Mouse (Mus musculus): ENCODE data around the gene Aldh8a1. TPM values are rescaled to one million over a fixed set of nuclear protein-coding genes. Genes with fewer than 3 reads are reported as not detected.

The Aldh8a1 gene
- polyA plus RNA-seq, 1 experiment from 2014 or later: 0.15 TPM

GRCm38 (mm10) chr10:21349449-21349848 lies 27.6 kb upstream of the Aldh8a1 start:
- no peak for ATAC-seq
- Histone ChIP-seq H3K27ac (ENCODE audit: low read depth, low read length) (no peak overlapping the region), H3K27me3 (replicated peaks; ENCODE audit: control insufficient read depth, insufficient read depth, low read length) (no peaks in the 10 kb centered on the region), H3K36me3 (ENCODE audit: control insufficient read depth, insufficient read depth, low read length) (peaks cover 26% of the 10 kb centered on the region), H3K4me1 (ENCODE audit: control insufficient read depth, insufficient read depth, low read depth, low read length) (no peaks in the 10 kb centered on the region), H3K9me3 (ENCODE audit: control insufficient read depth, low read length) (no peaks in the 10 kb centered on the region), H3K9ac (ENCODE audit: low read depth, low read length) (no peak overlapping the region), H3K4me3 (ENCODE audit: low read length) (no peak overlapping the region), H3K4me2 (ENCODE audit: low read length) (no peak overlapping the region)
- 93% methylated on average over 5 of the region's 5 CpGs for WGBS

GRCm38 (mm10) chr10:21349946-21350345 lies 27.1 kb upstream of the Aldh8a1 start:
- ATAC-seq: no peak
- Histone ChIP-seq H3K27ac (ENCODE audit: low read depth, low read length) (no peak overlapping the region), H3K4me3 (ENCODE audit: low read length) (no peak overlapping the region), H3K9me3 (ENCODE audit: control insufficient read depth, low read length) (no peaks in the 10 kb centered on the region), H3K9ac (ENCODE audit: low read depth, low read length) (no peak overlapping the region), H3K36me3 (ENCODE audit: control insufficient read depth, insufficient read depth, low read length) (peaks cover 26% of the 10 kb centered on the region), H3K27me3 (replicated peaks; ENCODE audit: control insufficient read depth, insufficient read depth, low read length) (no peaks in the 10 kb centered on the region), H3K4me1 (ENCODE audit: control insufficient read depth, insufficient read depth, low read depth, low read length) (no peaks in the 10 kb centered on the region), H3K4me2 (ENCODE audit: low read length) (no peak overlapping the region)
- WGBS: 96% methylated on average over 2 of the region's 2 CpGs

- Histone ChIP-seq H3K36me3 (ENCODE audit: control insufficient read depth, insufficient read depth, low read length) (peaks cover 21% of the 10 kb centered on the region), H3K27ac (ENCODE audit: low read depth, low read length) (no peak overlapping the region), H3K4me2 (ENCODE audit: low read length) (no peak overlapping the region), H3K4me1 (ENCODE audit: control insufficient read depth, insufficient read depth, low read depth, low read length) (no peaks in the 10 kb centered on the region), H3K9ac (ENCODE audit: low read depth, low read length) (no peak overlapping the region), H3K4me3 (ENCODE audit: low read length) (no peak overlapping the region), H3K9me3 (ENCODE audit: control insufficient read depth, low read length) (no peaks in the 10 kb centered on the region), H3K27me3 (replicated peaks; ENCODE audit: control insufficient read depth, insufficient read depth, low read length) (no peaks in the 10 kb centered on the region)
- no peak for ATAC-seq
- 93% methylated on average over 11 of the region's 11 CpGs for WGBS
These were observed 26.3 kb upstream of the Aldh8a1 start for GRCm38 (mm10) chr10:21350531-21351515.

GRCm38 (mm10) chr10:21351766-21352165 lies 25.3 kb upstream of the Aldh8a1 start:
- H3K4me1 ChIP-seq (ENCODE audit: control insufficient read depth, insufficient read depth, low read depth, low read length): no peaks in the 10 kb centered on the region
- 63% methylated on average over 12 of the region's 12 CpGs for WGBS
- H3K9me3 ChIP-seq (ENCODE audit: control insufficient read depth, low read length): no peaks in the 10 kb centered on the region
- peaks cover 25% of the 10 kb centered on the region for H3K36me3 ChIP-seq (ENCODE audit: control insufficient read depth, insufficient read depth, low read length)
- no peak overlapping the region for H3K4me3 ChIP-seq (ENCODE audit: low read length)
- no peak overlapping the region for H3K9ac ChIP-seq (ENCODE audit: low read depth, low read length)
- H3K4me2 ChIP-seq (ENCODE audit: low read length): no peak overlapping the region
- no peak overlapping the region for H3K27ac ChIP-seq (ENCODE audit: low read depth, low read length)
- ATAC-seq: no peak
- no peaks in the 10 kb centered on the region for H3K27me3 ChIP-seq (replicated peaks; ENCODE audit: control insufficient read depth, insufficient read depth, low read length)

GRCm38 (mm10) chr10:21353890-21354289 lies 23.2 kb upstream of the Aldh8a1 start:
- no peaks in the 10 kb centered on the region for H3K27me3 ChIP-seq (replicated peaks; ENCODE audit: control insufficient read depth, insufficient read depth, low read length)
- 69% methylated on average over 5 of the region's 5 CpGs for WGBS
- peaks cover 19% of the 10 kb centered on the region for H3K36me3 ChIP-seq (ENCODE audit: control insufficient read depth, insufficient read depth, low read length)
- no peak overlapping the region for H3K27ac ChIP-seq (ENCODE audit: low read depth, low read length)
- ATAC-seq: no peak
- no peak overlapping the region for H3K9ac ChIP-seq (ENCODE audit: low read depth, low read length)
- no peaks in the 10 kb centered on the region for H3K9me3 ChIP-seq (ENCODE audit: control insufficient read depth, low read length)
- no peaks in the 10 kb centered on the region for H3K4me1 ChIP-seq (ENCODE audit: control insufficient read depth, insufficient read depth, low read depth, low read length)
- no peak overlapping the region for H3K4me3 ChIP-seq (ENCODE audit: low read length)
- H3K4me2 ChIP-seq (ENCODE audit: low read length): no peak overlapping the region

- ATAC-seq: no peak
- Histone ChIP-seq H3K4me3 (ENCODE audit: low read length) (no peak overlapping the region), H3K4me2 (ENCODE audit: low read length) (no peak overlapping the region), H3K9me3 (ENCODE audit: control insufficient read depth, low read length) (no peaks in the 10 kb centered on the region), H3K27ac (ENCODE audit: low read depth, low read length) (no peak overlapping the region), H3K27me3 (replicated peaks; ENCODE audit: control insufficient read depth, insufficient read depth, low read length) (no peaks in the 10 kb centered on the region), H3K9ac (ENCODE audit: low read depth, low read length) (no peak overlapping the region), H3K36me3 (ENCODE audit: control insufficient read depth, insufficient read depth, low read length) (peaks cover 17% of the 10 kb centered on the region), H3K4me1 (ENCODE audit: control insufficient read depth, insufficient read depth, low read depth, low read length) (no peaks in the 10 kb centered on the region)
- 94% methylated on average over 7 of the region's 7 CpGs for WGBS
These were observed 22.6 kb upstream of the Aldh8a1 start for GRCm38 (mm10) chr10:21354506-21354905.

GRCm38 (mm10) chr10:21357986-21358385 lies 19.1 kb upstream of the Aldh8a1 start:
- Histone ChIP-seq H3K27ac (ENCODE audit: low read depth, low read length) (no peak overlapping the region), H3K4me3 (ENCODE audit: low read length) (no peak overlapping the region), H3K9me3 (ENCODE audit: control insufficient read depth, low read length) (no peaks in the 10 kb centered on the region), H3K9ac (ENCODE audit: low read depth, low read length) (no peak overlapping the region), H3K4me2 (ENCODE audit: low read length) (no peak overlapping the region), H3K4me1 (ENCODE audit: control insufficient read depth, insufficient read depth, low read depth, low read length) (no peaks in the 10 kb centered on the region), H3K36me3 (ENCODE audit: control insufficient read depth, insufficient read depth, low read length) (peaks cover 5% of the 10 kb centered on the region), H3K27me3 (replicated peaks; ENCODE audit: control insufficient read depth, insufficient read depth, low read length) (no peaks in the 10 kb centered on the region)
- no peak for ATAC-seq
- 94% methylated on average over 8 of the region's 8 CpGs for WGBS

- 97% methylated on average over 4 of the region's 4 CpGs for WGBS
- Histone ChIP-seq H3K9me3 (ENCODE audit: control insufficient read depth, low read length) (no peaks in the 10 kb centered on the region), H3K27me3 (replicated peaks; ENCODE audit: control insufficient read depth, insufficient read depth, low read length) (no peaks in the 10 kb centered on the region), H3K9ac (ENCODE audit: low read depth, low read length) (no peak overlapping the region), H3K4me3 (ENCODE audit: low read length) (no peak overlapping the region), H3K4me1 (ENCODE audit: control insufficient read depth, insufficient read depth, low read depth, low read length) (no peaks in the 10 kb centered on the region), H3K4me2 (ENCODE audit: low read length) (no peak overlapping the region), H3K27ac (ENCODE audit: low read depth, low read length) (no peak overlapping the region), H3K36me3 (ENCODE audit: control insufficient read depth, insufficient read depth, low read length) (peaks cover 7% of the 10 kb centered on the region)
- ATAC-seq: no peak
These were observed 18.0 kb upstream of the Aldh8a1 start for GRCm38 (mm10) chr10:21359086-21359485.

- Histone ChIP-seq H3K4me2 (ENCODE audit: low read length) (no peak overlapping the region), H3K4me3 (ENCODE audit: low read length) (no peak overlapping the region), H3K9ac (ENCODE audit: low read depth, low read length) (no peak overlapping the region), H3K27me3 (replicated peaks; ENCODE audit: control insufficient read depth, insufficient read depth, low read length) (no peaks in the 10 kb centered on the region), H3K36me3 (ENCODE audit: control insufficient read depth, insufficient read depth, low read length) (peaks cover 2% of the 10 kb centered on the region; the same call in 1 of the 2 replicates), H3K27ac (ENCODE audit: low read depth, low read length) (no peak overlapping the region), H3K4me1 (ENCODE audit: control insufficient read depth, insufficient read depth, low read depth, low read length) (no peaks in the 10 kb centered on the region), H3K9me3 (ENCODE audit: control insufficient read depth, low read length) (no peaks in the 10 kb centered on the region)
- 91% methylated on average over 7 of the region's 7 CpGs for WGBS
- ATAC-seq: no peak
These were observed 15.2 kb upstream of the Aldh8a1 start for GRCm38 (mm10) chr10:21361871-21362270.

Data from hindbrain, embryonic 16.5 days (tissue).